8 mouse cellular contexts compared by ENCODE assay signal in genomic region chr4:137783541-137784191, GRCm38 (mm10). TPM values are rescaled to one million over a fixed set of nuclear protein-coding genes. Genes with fewer than 3 reads are reported as not detected.
DNase-seq lines count a peak whose midpoint lies in the region; ATAC-seq and TF ChIP-seq lines count a peak whose summit lies in the region.

No protein-coding gene starts in this region.

- H3K36me3 ChIP-seq in liver, postnatal 0 days (replicated peaks; ENCODE audit: insufficient read depth, low read length) = no peaks in the 10 kb centered on the region
- no peaks in the 10 kb centered on the region for H3K36me3 ChIP-seq in kidney, embryonic 16.5 days (ENCODE audit: insufficient read depth, low read length)
- no peaks in the 10 kb centered on the region for H3K36me3 ChIP-seq in lung, embryonic 16.5 days (ENCODE audit: control insufficient read depth, insufficient read depth, low read length)

- DNase-seq in liver, postnatal 0 days = peak; percentile 40
- no peak for DNase-seq in liver
- DNase-seq in cerebellum, adult 9-10 months = peak; percentile 39
- peak; percentile 68 for DNase-seq in gastrocnemius, postnatal 14 days
- DNase-seq in ovary, adult 18-20 months (ENCODE audit: low spot score) = no peak

- no peak for TF ChIP-seq CTCF in liver, postnatal 0 days (IDR thresholded peaks at IDR 0.05; ENCODE audit: low read depth)

- peak; percentile 16; the same call in 1 of the 2 replicates for ATAC-seq in liver, postnatal 0 days
- peak; percentile 32; the same call in 1 of the 2 replicates for ATAC-seq in kidney, embryonic 16.5 days (ENCODE audit: low FRiP score, low TSS enrichment)
- ATAC-seq in lung, embryonic 16.5 days (ENCODE audit: low read depth) = peak; percentile 79
- no peak for ATAC-seq in activated CD4-positive, CD25-positive, alpha-beta regulatory T cell, adult 4 months

- intact Hi-C loops in gastrocnemius, postnatal 14 days (cut with DNase I; ENCODE audit: low total_unique reads) = no loop called here

- H3K27ac ChIP-seq in liver, postnatal 0 days (ENCODE audit: low read depth) = peak overlapping the region; percentile 53
- H3K27ac ChIP-seq in kidney, embryonic 16.5 days (ENCODE audit: low read length) = no peak overlapping the region
- peak overlapping the region; percentile 86 for H3K27ac ChIP-seq in lung, embryonic 16.5 days (ENCODE audit: low read length)

- H3K4me3 ChIP-seq in liver, postnatal 0 days (ENCODE audit: low read depth, low read length) = no peak overlapping the region
- no peak overlapping the region for H3K4me3 ChIP-seq in kidney, embryonic 16.5 days (ENCODE audit: low read length)
- H3K4me3 ChIP-seq in lung, embryonic 16.5 days (ENCODE audit: low read length) = no peak overlapping the region

- no peak for TF ChIP-seq EP300 in liver, postnatal 0 days (IDR thresholded peaks at IDR 0.05; ENCODE audit: low read depth)

- no peak overlapping the region for H3K4me2 ChIP-seq in liver, postnatal 0 days (ENCODE audit: low read depth, low read length)
- no peak overlapping the region for H3K4me2 ChIP-seq in kidney, embryonic 16.5 days (replicated peaks; ENCODE audit: low read depth, low read length)
- no peak overlapping the region; the same call in 1 of the 2 replicates for H3K4me2 ChIP-seq in lung, embryonic 16.5 days (ENCODE audit: low read depth, low read length)

- peak overlapping the region; percentile 28; the same call in 1 of the 2 replicates for H3K9ac ChIP-seq in liver, postnatal 0 days (replicated peaks)
- H3K9ac ChIP-seq in kidney, embryonic 16.5 days (replicated peaks; ENCODE audit: low read length) = 0 out of 2 replicates have a peak overlapping the region, but pooled peaks have one; percentile 24
- H3K9ac ChIP-seq in lung, embryonic 16.5 days (ENCODE audit: low read length) = peak overlapping the region; percentile 44; the same call in 1 of the 2 replicates

- peaks cover 11% of the 10 kb centered on the region for H3K4me1 ChIP-seq in liver, postnatal 0 days (ENCODE audit: insufficient read depth)
- H3K4me1 ChIP-seq in kidney, embryonic 16.5 days (ENCODE audit: insufficient read depth, low read length) = peaks cover 13% of the 10 kb centered on the region
- peaks cover 18% of the 10 kb centered on the region for H3K4me1 ChIP-seq in lung, embryonic 16.5 days (replicated peaks; ENCODE audit: control insufficient read depth, insufficient read depth, low read length)

- no peaks in the 10 kb centered on the region for H3K27me3 ChIP-seq in liver, postnatal 0 days (ENCODE audit: insufficient read depth, low read length)
- no peaks in the 10 kb centered on the region for H3K27me3 ChIP-seq in kidney, embryonic 16.5 days (ENCODE audit: insufficient read depth, low read length)
- H3K27me3 ChIP-seq in lung, embryonic 16.5 days (ENCODE audit: control insufficient read depth, insufficient read depth, low read depth, low read length) = no peaks in the 10 kb centered on the region

- no peaks in the 10 kb centered on the region for H3K9me3 ChIP-seq in liver, postnatal 0 days (ENCODE audit: low read length)
- H3K9me3 ChIP-seq in kidney, embryonic 16.5 days (ENCODE audit: low read length) = no peaks in the 10 kb centered on the region
- no peaks in the 10 kb centered on the region for H3K9me3 ChIP-seq in lung, embryonic 16.5 days (ENCODE audit: control insufficient read depth, low read length)

- WGBS in liver, postnatal 0 days (ENCODE audit: insufficient replicate concordance) = 40% methylated on average over 9 of the region's 9 CpGs
- WGBS in kidney, embryonic 16.5 days = 37% methylated on average over 9 of the region's 9 CpGs
- WGBS in lung, embryonic 16.5 days = 17% methylated on average over 9 of the region's 9 CpGs

RNA-seq across cellular contexts. Expression of gene Alpl, which starts 12.5 kb away (rescaled TPM):
- polyA plus RNA-seq in liver, postnatal 0 days (2015; fragmentation: Nextera tagmentation; extraction: Ambion mirVana) = 14.7 and 18.7 TPM in 2 replicates
- 1 to 10 TPM; 4.3 to 7.0 TPM for total RNA-seq in gastrocnemius, postnatal 14 days (2021)
- 19.2 and 19.3 TPM in 2 replicates for polyA plus RNA-seq in kidney, embryonic 16.5 days (2015; fragmentation: Nextera tagmentation; extraction: Ambion mirVana)
- polyA plus RNA-seq in lung, embryonic 16.5 days (2015; fragmentation: Nextera tagmentation; extraction: Ambion mirVana) = 4.4 and 9.4 TPM in 2 replicates
- 1 to 10 TPM in 1 of 2 experiments, under 1 TPM in 1; 0.54 to 1.1 TPM for polyA plus RNA-seq in activated CD4-positive, CD25-positive, alpha-beta regulatory T cell, adult 4 months (2017; shearing (Covaris generic))

Comparison
In these comparisons a context has a peak if more than half of its experiments do, and no peak if none do; other contexts are left out.
1. DNase-seq: peak in liver, postnatal 0 days (single experiment), cerebellum, adult 9-10 months (single experiment) and gastrocnemius, postnatal 14 days (single experiment); none in liver (single experiment) and ovary, adult 18-20 months (single experiment).
2. Peak in every context shown above with its lines, with median percentiles within 50 percentile points of each other: H3K9ac ChIP-seq.